15 mouse cellular contexts compared by ENCODE assay signal in genomic region chr3:97353803-97354202, GRCm38 (mm10).
"Had no signal": no experiment of that assay in that cellular context is flagged by ENCODE, and none has a peak within 500 bp of the region (broad histone marks: within the 10 kb centered on the region; RNA-seq: fewer than 3 reads in every experiment).

No protein-coding gene starts in this region.

- DNase-seq: retina, postnatal 1 day; right cerebral cortex, adult 18-20 months; right cerebral cortex, postnatal 14 days; right cerebral cortex, postnatal 25 days; right cerebral cortex, postnatal 4 days; spleen, adult 18-20 months; thymus, adult 18-20 months; thymus, adult 2 months; thymus, postnatal 14 days; thymus, postnatal 25 days; thymus, postnatal 36 days; thymus, postnatal 4 days had no signal

- H3K4me2 ChIP-seq: neural tube, embryonic 15.5 days; stomach, embryonic 15.5 days had no signal

- H3K9ac ChIP-seq: neural tube, embryonic 15.5 days; stomach, embryonic 15.5 days had no signal

- H3K9me3 ChIP-seq: neural tube, embryonic 15.5 days; stomach, embryonic 15.5 days had no signal

- H3K4me3 ChIP-seq: neural tube, embryonic 15.5 days; stomach, embryonic 15.5 days had no signal

- H3K4me1 ChIP-seq: neural tube, embryonic 15.5 days; stomach, embryonic 15.5 days had no signal

- H3K36me3 ChIP-seq: neural tube, embryonic 15.5 days; stomach, embryonic 15.5 days had no signal

- H3K27me3 ChIP-seq: neural tube, embryonic 15.5 days; stomach, embryonic 15.5 days had no signal

- H3K27ac ChIP-seq: neural tube, embryonic 15.5 days; stomach, embryonic 15.5 days; stomach, postnatal 0 days had no signal
